Mouse (Mus musculus) common myeloid progenitor, adult 5-6 weeks (primary cell): ENCODE results near the gene Snrnp35. TPM values are rescaled to one million over a fixed set of nuclear protein-coding genes. Genes with fewer than 3 reads are reported as not detected.
A peak's percentile ranks its signal among the peaks of the same experiment; 100 is the strongest.

Experiments
- ATAC-seq: replicated peaks from 2 replicates; pipeline ENCODE4 v1.8.0; 2016; ENCODE audit warnings: low read depth, mild to moderate bottlenecking, moderate TSS enrichment, inconsistent platforms; ENCODE audit not compliant: poor library complexity, severe bottlenecking
- total RNA-seq: library from RNA; stranded (forward); fragments of 200-1000, 187-1606 nt; gene quantifications from 2 replicates; pipeline ENCODE4 v1.2.3, GENCODE M21; 2017

The Snrnp35 gene
- total RNA-seq, 1 experiment from 2014 or later, result 12.1 TPM

- ATAC-seq, result no peak
Measured at GRCm38 (mm10) chr5:124532451-124532850, 49.5 kb downstream of the Snrnp35 start.

- no peak for ATAC-seq
Measured at GRCm38 (mm10) chr5:124535016-124535415, 52.1 kb downstream of the Snrnp35 start.

GRCm38 (mm10) chr5:124536776-124537175, 53.8 kb downstream of the Snrnp35 start:
- peak; percentile 6; the same call in 1 of the 2 replicates for ATAC-seq

- peak; percentile 41; the same call in 1 of the 2 replicates for ATAC-seq
Measured at GRCm38 (mm10) chr5:124538813-124539792, 56.2 kb downstream of the Snrnp35 start.

GRCm38 (mm10) chr5:124539905-124540304, 57.0 kb downstream of the Snrnp35 start:
- no peak for ATAC-seq

- ATAC-seq, result peak; percentile 92
Measured at GRCm38 (mm10) chr5:124540383-124540786, 57.5 kb downstream of the Snrnp35 start, which contains the start of gene Tmed2. Gene Tmed2, plus strand, starts transcription at chr5:124540695.

Other genes starting within 250 kb of the Snrnp35 start
- gene Pitpnm2, start 233.4 kb upstream of the Snrnp35 start, total RNA-seq, result 12.6 and 17.5 TPM in 2 replicates
- gene Mphosph9, start 155.2 kb upstream of the Snrnp35 start, total RNA-seq, result 40.4 and 41.3 TPM in 2 replicates
- 22.9 and 25.5 TPM in 2 replicates for gene 2810006K23Rik, start 155.0 kb upstream of the Snrnp35 start, total RNA-seq
- gene Cdk2ap1, start 120.1 kb upstream of the Snrnp35 start, total RNA-seq, result 151 and 188 TPM in 2 replicates
- 195 and 219 TPM in 2 replicates for gene Sbno1, start 57.1 kb upstream of the Snrnp35 start, total RNA-seq
- gene Kmt5a, start 43.2 kb upstream of the Snrnp35 start, total RNA-seq, result 130 and 182 TPM in 2 replicates
- gene Rilpl2, start 4.8 kb upstream of the Snrnp35 start, total RNA-seq, result 23.1 and 32.4 TPM in 2 replicates
- 3.1 and 5.3 TPM in 2 replicates for gene Rilpl1, start 48.3 kb downstream of the Snrnp35 start, total RNA-seq
- gene Tmed2, start 57.6 kb downstream of the Snrnp35 start, total RNA-seq, result 643 and 733 TPM in 2 replicates
- 18.5 and 21.4 TPM in 2 replicates for gene Ddx55, start 69.7 kb downstream of the Snrnp35 start, total RNA-seq
- gene Eif2b1, start 96.0 kb downstream of the Snrnp35 start, total RNA-seq, result 37.9 and 61.6 TPM in 2 replicates
- gene Gtf2h3, start 96.0 kb downstream of the Snrnp35 start, total RNA-seq, result 33.8 and 39.2 TPM in 2 replicates
- gene Atp6v0a2, start 145.4 kb downstream of the Snrnp35 start, total RNA-seq, result 19.4 and 23.0 TPM in 2 replicates
- gene Dnah10, start 242.0 kb downstream of the Snrnp35 start, total RNA-seq, result not detected in 2 replicates